Mouse (Mus musculus): ENCODE results near the gene Stpg1. TPM values are rescaled to one million over a fixed set of nuclear protein-coding genes. Genes with fewer than 3 reads are reported as not detected.

Stpg1 gene
- polyA plus RNA-seq, 1 experiment from 2014 or later, result 0.34 TPM

DNA sequence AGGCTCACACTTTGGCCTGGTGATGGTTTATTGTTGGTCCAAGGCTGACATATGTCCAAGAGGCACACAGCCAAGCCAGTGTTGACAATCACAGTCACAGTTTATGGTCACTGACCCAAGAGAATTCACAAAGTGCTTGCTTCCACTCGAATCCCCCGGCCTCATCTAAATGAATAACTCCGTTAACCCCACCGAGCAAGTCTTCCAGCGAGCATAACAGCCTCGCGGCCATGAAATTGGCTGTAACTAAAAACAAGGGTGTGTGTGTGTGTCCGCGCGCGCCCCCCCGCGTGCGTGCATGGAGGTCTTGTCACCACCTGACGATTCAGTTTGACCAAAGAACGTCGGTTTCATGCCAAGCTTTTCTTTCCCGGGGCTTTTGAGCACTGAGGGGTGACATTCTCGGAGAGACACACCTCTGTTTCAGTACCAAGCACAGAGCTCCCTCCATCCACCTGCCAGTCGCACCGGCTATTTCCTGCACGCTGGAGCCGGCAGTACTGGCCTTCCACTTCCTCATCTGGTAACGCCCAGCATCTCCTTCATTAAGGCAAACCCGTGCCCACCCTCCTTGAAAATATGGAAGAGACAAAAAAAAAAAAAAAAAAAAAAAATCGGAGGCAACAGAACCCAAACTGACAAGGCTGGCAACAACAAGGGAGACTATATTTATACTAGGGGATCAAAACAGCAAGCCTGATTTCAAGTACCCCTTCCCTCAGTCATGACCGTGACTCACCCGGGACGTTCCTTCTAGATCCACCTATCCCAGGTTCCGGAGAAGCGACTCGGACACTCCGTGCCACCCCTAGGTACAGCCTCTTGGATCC is 684 bp upstream of the Stpg1 start:
- Histone ChIP-seq H3K4me2 (peak overlapping the region; percentile 81), H3K36me3 (peaks cover 12% of the 10 kb centered on the region; the same call in 1 of the 2 replicates), H3K4me1 (replicated peaks) (peaks cover 17% of the 10 kb centered on the region), H3K9me3 (replicated peaks) (no peaks in the 10 kb centered on the region), H3K4me3 (peak overlapping the region; percentile 65), H3K27ac (peak overlapping the region; percentile 53), H3K9ac (peak overlapping the region; percentile 63), H3K27me3 (no peaks in the 10 kb centered on the region)
- under 1% methylated on average over 33 of the region's 33 CpGs for WGBS
- 0 out of 2 replicates have a peak, but pooled peaks have one; percentile 20 for ATAC-seq (replicated peaks; ENCODE audit: insufficient number of reproducible peaks, insufficient read depth, low FRiP score, low read depth)

DNA sequence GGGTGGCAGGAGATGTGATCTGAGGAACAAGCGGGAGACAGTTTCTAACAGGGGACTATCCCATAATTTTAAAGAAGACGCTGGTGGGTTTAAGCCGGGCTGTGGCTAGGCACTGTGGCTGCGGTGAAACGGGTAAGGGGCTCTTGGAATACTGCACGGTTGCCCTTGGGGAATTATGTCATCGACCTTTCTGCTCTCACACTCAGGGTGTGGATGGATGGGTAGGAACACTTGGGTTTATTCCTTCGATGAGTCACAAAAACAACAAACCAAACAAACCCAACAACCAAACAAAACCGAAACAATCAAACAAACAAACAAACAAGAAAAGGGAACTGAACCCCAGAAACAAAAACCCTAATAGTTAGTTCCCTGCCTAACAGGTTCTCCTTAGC is 804 bp downstream of the Stpg1 start:
- H3K27me3 ChIP-seq, result no peaks in the 10 kb centered on the region
- H3K4me2 ChIP-seq, result peak overlapping the region; percentile 81
- ATAC-seq (replicated peaks; ENCODE audit: insufficient number of reproducible peaks, insufficient read depth, low FRiP score, low read depth), result no peak
- peak overlapping the region; percentile 65 for H3K4me3 ChIP-seq
- no peaks in the 10 kb centered on the region for H3K9me3 ChIP-seq (replicated peaks)
- 16% methylated on average over 9 of the region's 9 CpGs for WGBS
- H3K4me1 ChIP-seq (replicated peaks), result peaks cover 17% of the 10 kb centered on the region
- H3K9ac ChIP-seq, result no peak overlapping the region
- H3K27ac ChIP-seq, result no peak overlapping the region
- H3K36me3 ChIP-seq, result no peaks in the 10 kb centered on the region; the same call in 1 of the 2 replicates

DNA sequence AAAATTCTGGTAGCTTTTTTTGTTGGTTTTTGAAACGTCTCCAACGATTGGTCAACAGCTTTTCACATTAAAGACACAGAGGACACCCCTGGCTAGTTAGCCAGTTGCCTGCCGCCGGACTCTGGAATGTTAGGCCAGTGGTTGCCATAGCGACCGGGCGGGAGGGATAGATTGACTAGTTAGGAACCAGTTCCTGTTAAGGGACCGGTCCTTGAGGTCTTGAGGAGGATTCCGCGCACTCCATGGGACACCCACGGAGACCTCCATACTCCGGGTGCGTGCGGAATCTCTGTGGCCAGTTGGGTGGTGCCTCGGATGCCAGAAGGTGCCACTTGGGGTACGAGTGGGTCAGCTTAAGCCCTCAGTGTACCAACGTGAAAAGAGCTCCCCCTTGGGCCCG is 1.2 kb downstream of the Stpg1 start:
- 26% methylated on average over 18 of the region's 18 CpGs for WGBS
- Histone ChIP-seq H3K27me3 (no peaks in the 10 kb centered on the region), H3K9me3 (replicated peaks) (no peaks in the 10 kb centered on the region), H3K9ac (no peak overlapping the region), H3K4me1 (replicated peaks) (peaks cover 17% of the 10 kb centered on the region), H3K27ac (no peak overlapping the region), H3K4me3 (no peak overlapping the region), H3K4me2 (peak overlapping the region; percentile 81), H3K36me3 (no peaks in the 10 kb centered on the region)
- ATAC-seq (replicated peaks; ENCODE audit: insufficient number of reproducible peaks, insufficient read depth, low FRiP score, low read depth), result no peak

DNA sequence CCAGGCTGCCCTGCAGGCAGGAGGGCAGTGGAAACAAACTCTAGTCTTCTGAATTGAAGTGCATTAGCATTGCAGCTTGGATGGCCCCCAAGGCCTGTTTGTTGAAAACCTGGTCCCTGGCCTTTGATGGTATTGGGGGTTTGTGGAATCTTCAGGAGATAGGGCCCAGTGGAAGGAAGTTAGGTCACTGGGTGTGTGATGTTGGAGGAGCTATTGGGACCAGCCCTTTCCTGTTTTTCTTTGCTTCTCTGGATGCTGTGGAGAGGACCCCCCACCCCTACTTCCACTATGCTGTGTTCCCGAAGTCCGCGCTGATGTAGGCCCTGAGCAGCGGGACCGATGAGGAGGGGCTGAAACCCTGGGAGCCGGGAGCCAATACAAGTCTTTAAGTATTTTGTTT is 3.5 kb downstream of the Stpg1 start:
- Histone ChIP-seq H3K36me3 (no peaks in the 10 kb centered on the region), H3K27ac (no peak overlapping the region), H3K9me3 (replicated peaks) (no peaks in the 10 kb centered on the region), H3K9ac (no peak overlapping the region), H3K4me1 (replicated peaks) (peaks cover 16% of the 10 kb centered on the region), H3K4me2 (no peak overlapping the region), H3K27me3 (no peaks in the 10 kb centered on the region), H3K4me3 (no peak overlapping the region)
- ATAC-seq (replicated peaks; ENCODE audit: insufficient number of reproducible peaks, insufficient read depth, low FRiP score, low read depth), result no peak
- 74% methylated on average over 6 of the region's 6 CpGs for WGBS

DNA sequence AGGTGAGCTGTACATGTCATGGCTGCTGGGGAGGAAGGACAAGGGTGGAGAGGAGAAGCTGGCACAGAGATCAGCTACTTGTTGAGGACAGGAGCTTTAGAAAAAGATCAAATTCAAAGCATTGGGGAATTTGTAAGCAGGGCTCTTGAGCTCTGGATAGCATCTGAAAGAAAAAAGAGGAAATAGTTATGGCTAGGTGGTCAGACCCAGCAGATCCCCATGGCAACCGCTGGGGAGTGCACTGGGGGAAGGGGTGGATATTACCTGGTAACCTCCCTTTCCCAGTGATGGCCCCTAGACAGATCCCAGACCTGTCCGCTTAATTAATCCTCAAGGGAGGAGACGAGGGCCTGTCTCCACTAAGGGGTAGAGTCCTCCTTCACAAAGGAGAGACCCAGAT is 5.2 kb downstream of the Stpg1 start:
- no peak overlapping the region for H3K4me2 ChIP-seq
- no peaks in the 10 kb centered on the region for H3K36me3 ChIP-seq
- WGBS, result 80% methylated on average over 3 of the region's 3 CpGs
- H3K4me3 ChIP-seq, result no peak overlapping the region
- H3K27me3 ChIP-seq, result no peaks in the 10 kb centered on the region
- H3K4me1 ChIP-seq (replicated peaks), result peaks cover 8% of the 10 kb centered on the region; the same call in 1 of the 2 replicates
- no peak overlapping the region for H3K27ac ChIP-seq
- H3K9me3 ChIP-seq (replicated peaks), result no peaks in the 10 kb centered on the region
- ATAC-seq (replicated peaks; ENCODE audit: insufficient number of reproducible peaks, insufficient read depth, low FRiP score, low read depth), result no peak
- H3K9ac ChIP-seq, result no peak overlapping the region

DNA sequence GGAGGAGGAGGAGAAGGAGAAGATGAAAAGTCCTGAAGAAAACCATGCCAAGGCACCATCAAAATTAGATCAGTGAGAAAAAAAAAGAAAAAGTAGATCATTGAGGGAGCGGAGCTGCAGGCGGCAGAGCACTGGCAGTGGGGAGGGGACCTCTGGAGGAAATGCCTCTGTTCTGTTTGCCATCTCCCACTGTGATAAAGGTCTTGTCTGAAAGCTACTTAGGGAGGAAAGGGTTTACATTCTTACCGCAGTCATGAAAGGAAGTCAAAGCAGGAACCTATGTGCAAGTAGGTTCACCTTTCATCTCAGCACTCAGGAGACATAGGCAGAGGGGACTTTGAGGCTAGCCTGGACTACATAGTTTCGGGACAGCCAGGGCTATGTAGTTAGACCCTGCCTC is 7.0 kb downstream of the Stpg1 start:
- WGBS, result 43% methylated on average over 4 of the region's 4 CpGs

DNA sequence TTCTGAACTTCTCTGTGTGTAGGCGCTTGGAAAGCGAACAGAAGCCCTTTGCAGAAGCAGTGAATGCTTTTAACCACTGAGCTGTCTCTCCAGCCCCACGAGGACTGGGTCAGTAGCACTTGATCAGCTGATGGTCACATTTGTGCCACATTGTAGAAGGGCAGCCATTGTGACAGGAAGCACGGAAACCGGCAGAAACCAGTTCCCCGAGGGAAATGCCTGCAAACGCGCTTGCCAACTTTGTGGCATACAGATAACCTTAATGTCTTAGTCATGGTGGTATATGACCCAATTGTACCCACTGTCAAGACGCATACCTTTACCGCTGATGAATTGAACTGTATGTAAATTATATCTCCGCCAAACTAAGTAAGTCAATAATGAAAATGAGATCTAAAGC is 11.2 kb downstream of the Stpg1 start:
- Histone ChIP-seq H3K4me3 (no peak overlapping the region), H3K4me2 (no peak overlapping the region), H3K27me3 (peaks cover 6% of the 10 kb centered on the region; the same call in 1 of the 2 replicates), H3K36me3 (no peaks in the 10 kb centered on the region), H3K9me3 (replicated peaks) (no peaks in the 10 kb centered on the region), H3K9ac (no peak overlapping the region), H3K27ac (no peak overlapping the region), H3K4me1 (replicated peaks) (peaks cover 8% of the 10 kb centered on the region)
- ATAC-seq (replicated peaks; ENCODE audit: insufficient number of reproducible peaks, insufficient read depth, low FRiP score, low read depth), result no peak
- 70% methylated on average over 11 of the region's 11 CpGs for WGBS

More for the DNA sequence above, 7.0 kb downstream of the Stpg1 start:
- ATAC-seq (replicated peaks; ENCODE audit: insufficient number of reproducible peaks, insufficient read depth, low FRiP score, low read depth), result no peak
- H3K4me2 ChIP-seq, result no peak overlapping the region
- H3K4me3 ChIP-seq, result no peak overlapping the region
- no peak overlapping the region for H3K27ac ChIP-seq
- no peaks in the 10 kb centered on the region for H3K36me3 ChIP-seq
- H3K27me3 ChIP-seq, result no peaks in the 10 kb centered on the region
- H3K4me1 ChIP-seq (replicated peaks), result no peaks in the 10 kb centered on the region
- H3K9ac ChIP-seq, result no peak overlapping the region
- no peaks in the 10 kb centered on the region for H3K9me3 ChIP-seq (replicated peaks)

DNA sequence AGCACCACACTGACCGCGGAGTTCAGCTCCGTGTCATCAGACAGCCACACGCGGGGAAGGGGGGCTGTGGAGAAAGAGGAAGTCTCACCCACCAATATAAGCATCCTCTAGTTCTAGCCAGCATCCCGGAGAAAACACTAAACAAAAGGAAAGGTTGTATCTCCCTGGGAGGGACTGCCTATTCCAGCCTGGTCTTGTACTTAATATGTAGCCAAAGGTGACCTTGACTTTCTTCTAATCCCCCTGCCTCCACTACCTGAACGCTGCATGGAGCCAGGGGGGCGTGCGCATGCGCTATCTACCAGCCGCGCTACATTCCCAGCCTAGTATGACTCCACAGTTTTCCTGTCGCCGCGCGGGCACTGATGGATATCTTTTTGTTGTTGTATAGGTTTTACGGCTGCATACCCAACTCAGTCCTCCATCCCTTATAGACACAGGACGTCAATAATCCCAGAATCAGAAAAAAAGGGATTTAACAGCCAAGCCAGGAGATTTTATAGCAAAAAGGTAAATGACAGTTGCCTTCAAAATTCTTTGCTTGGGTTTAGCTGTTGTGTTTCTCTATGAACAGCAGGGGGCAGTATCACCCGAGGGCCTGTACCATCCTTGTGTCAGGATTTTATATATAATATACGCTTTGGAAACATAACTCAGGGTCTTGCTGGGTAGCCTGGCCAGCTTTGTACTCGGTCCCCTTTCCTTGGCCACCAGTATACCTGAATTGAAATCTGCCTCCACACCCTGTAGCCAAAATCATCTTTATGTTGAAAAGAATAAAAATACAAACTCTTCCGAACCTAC is 13.2 kb downstream of the Stpg1 start:
- H3K4me2 ChIP-seq, result peak overlapping the region; percentile 54
- H3K4me3 ChIP-seq, result peak overlapping the region; percentile 31
- ATAC-seq (replicated peaks; ENCODE audit: insufficient number of reproducible peaks, insufficient read depth, low FRiP score, low read depth), result no peak; the same call in 1 of the 2 replicates
- peaks cover 8% of the 10 kb centered on the region for H3K27me3 ChIP-seq
- WGBS, result 11% methylated on average over 22 of the region's 22 CpGs
- H3K4me1 ChIP-seq (replicated peaks), result peaks cover 8% of the 10 kb centered on the region
- peak overlapping the region; percentile 32; the same call in 1 of the 2 replicates for H3K9ac ChIP-seq
- H3K9me3 ChIP-seq (replicated peaks), result no peaks in the 10 kb centered on the region
- H3K36me3 ChIP-seq, result no peaks in the 10 kb centered on the region
- no peak overlapping the region for H3K27ac ChIP-seq

DNA sequence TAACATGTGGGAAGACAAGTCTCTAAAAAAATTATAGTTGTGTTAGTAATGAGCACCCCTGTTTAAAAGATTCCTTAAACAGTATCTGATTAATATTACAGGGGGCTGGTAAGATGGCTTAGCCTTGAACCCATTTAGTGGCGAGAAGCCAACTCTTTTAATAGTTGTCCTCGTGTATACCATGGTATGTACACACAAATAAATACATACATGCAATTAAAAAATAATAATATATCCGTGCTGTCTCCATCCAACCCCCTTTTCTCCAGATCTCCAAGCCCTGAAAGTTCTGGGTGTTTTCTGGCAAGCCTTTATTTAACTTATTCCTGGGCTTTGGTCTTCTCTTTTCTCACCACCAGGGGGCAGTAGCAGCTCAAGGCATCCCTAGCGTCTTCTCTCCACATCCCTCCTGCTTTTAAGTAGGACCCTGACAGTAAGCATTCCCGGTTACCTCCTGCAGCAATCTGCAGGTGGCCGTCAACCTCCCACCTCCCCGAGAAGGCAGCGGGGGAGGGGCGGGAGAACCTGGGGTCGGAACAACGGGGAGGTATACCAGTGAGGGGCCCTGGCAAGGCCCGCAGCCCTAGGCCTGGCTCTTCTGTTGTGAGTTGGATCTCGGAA is 13.9 kb downstream of the Stpg1 start:
- Histone ChIP-seq H3K4me2 (peak overlapping the region; percentile 47), H3K27ac (no peak overlapping the region), H3K36me3 (no peaks in the 10 kb centered on the region), H3K9me3 (replicated peaks) (no peaks in the 10 kb centered on the region), H3K9ac (no peak overlapping the region), H3K4me3 (no peak overlapping the region), H3K27me3 (peaks cover 9% of the 10 kb centered on the region), H3K4me1 (replicated peaks) (peaks cover 8% of the 10 kb centered on the region)
- WGBS, result 18% methylated on average over 13 of the region's 13 CpGs
- 0 out of 2 replicates have a peak, but pooled peaks have one; percentile 28 for ATAC-seq (replicated peaks; ENCODE audit: insufficient number of reproducible peaks, insufficient read depth, low FRiP score, low read depth)

DNA sequence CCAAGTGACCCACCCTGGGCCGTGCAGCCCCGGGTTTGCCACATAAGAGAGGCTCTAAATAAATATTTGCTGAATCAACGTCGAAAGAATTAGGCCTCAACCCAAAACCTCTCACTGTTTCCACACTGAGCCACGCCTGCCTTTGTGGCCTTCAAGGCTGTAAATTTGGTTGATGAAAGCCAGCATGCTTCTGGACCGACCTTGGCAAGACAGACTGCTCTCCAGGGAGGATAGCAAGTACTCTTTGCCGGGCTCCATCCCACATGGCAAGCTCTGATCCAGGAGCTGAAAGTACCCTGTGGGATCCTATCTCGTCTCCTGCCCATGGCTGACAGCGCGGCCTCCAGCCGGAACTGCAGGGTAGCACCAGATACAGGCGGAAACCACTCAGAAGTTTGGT is 14.9 kb downstream of the Stpg1 start:
- peaks cover 8% of the 10 kb centered on the region for H3K4me1 ChIP-seq (replicated peaks)
- ATAC-seq (replicated peaks; ENCODE audit: insufficient number of reproducible peaks, insufficient read depth, low FRiP score, low read depth), result no peak
- H3K27ac ChIP-seq, result no peak overlapping the region
- H3K36me3 ChIP-seq, result no peaks in the 10 kb centered on the region
- 64% methylated on average over 12 of the region's 12 CpGs for WGBS
- no peak overlapping the region for H3K4me3 ChIP-seq
- H3K4me2 ChIP-seq, result no peak overlapping the region
- peaks cover 9% of the 10 kb centered on the region for H3K27me3 ChIP-seq
- no peak overlapping the region for H3K9ac ChIP-seq
- no peaks in the 10 kb centered on the region for H3K9me3 ChIP-seq (replicated peaks)

DNA sequence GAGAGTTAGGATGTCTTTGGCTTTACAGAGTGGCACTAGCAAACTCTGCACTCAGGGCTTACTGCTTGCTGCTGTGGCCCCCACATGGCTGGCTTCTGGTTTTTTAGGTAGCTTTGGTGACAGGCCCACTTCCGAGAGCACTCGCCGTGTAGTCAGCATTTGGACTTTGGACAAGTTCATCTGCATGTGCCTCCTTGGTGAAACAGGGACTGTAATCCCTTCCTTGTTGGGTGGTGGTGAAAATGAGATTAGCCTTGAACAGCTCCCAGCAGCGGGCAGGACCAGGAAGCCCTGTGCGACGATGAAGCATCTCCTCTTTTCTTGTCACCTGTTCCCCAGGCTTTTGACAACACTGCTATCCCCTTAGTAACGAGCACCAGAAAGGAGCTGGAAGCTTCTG is 19.3 kb downstream of the Stpg1 start:
- WGBS, result 73% methylated on average over 7 of the region's 7 CpGs
- ATAC-seq (replicated peaks; ENCODE audit: insufficient number of reproducible peaks, insufficient read depth, low FRiP score, low read depth), result no peak
- no peak overlapping the region for H3K9ac ChIP-seq
- H3K9me3 ChIP-seq (replicated peaks), result no peaks in the 10 kb centered on the region
- H3K27me3 ChIP-seq, result peaks cover 9% of the 10 kb centered on the region
- no peak overlapping the region for H3K4me2 ChIP-seq
- no peaks in the 10 kb centered on the region for H3K36me3 ChIP-seq
- no peak overlapping the region for H3K27ac ChIP-seq
- no peak overlapping the region for H3K4me3 ChIP-seq
- H3K4me1 ChIP-seq (replicated peaks), result peaks cover 4% of the 10 kb centered on the region; the same call in 1 of the 2 replicates

All from heart, embryonic 15.5 days (tissue).